Comparison of ENCODE assay signal across 8 mouse cellular contexts in the genomic region with DNA sequence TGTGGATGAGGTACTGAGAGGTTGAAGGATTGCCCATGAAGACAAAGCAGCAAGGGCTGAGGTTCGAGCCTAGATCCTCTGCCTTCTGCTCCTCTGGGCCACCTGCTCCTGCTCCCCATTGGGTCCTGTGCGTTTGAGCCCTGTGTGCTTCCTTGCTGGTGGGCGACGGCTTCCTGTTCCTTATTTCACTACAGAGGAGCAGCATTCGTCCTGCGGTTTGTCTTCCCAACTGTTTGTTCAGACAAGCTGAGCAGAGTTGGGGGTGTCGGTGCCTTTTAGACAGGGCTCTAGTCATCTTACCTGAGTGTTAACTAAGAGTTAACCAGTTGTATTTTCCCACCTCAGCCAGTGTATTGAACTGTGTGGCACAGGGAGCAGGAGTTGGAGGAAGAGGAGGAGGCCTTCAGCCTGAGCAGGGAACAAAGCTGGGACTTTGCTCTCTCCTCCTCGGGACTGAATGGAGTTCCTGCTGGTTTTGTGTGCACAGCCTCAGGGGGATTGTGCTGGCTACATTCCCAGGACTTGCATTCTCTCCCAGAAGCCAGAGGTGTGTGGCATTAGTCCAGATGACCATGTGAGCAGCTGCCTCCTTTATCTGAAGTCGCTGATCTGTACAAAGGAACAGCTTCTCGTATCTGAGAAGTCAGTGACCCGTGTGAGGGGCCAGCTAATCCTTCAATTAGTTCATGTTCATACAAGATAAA.
A peak's percentile ranks its signal among the peaks of the same experiment; 100 is the strongest.
DNase-seq lines count a peak whose midpoint lies in the region; ATAC-seq lines count a peak whose summit lies in the region.

No protein-coding gene starts in this region.

- peaks cover 26% of the 10 kb centered on the region for H3K4me1 ChIP-seq in heart, embryonic 11.5 days (ENCODE audit: control insufficient read depth, insufficient read depth, low read length)

- DNase-seq in embryo, embryonic 10 days (ENCODE audit: low spot score) = peak; percentile 60
- no peak for DNase-seq in embryo, embryonic 11 days
- DNase-seq in kidney, adult 9 months = peak; percentile 84
- DNase-seq in thymus, postnatal 4 days = peak; percentile 49
- DNase-seq in left cerebral cortex, postnatal 14 days (ENCODE audit: low spot score in 2 of 2) = no peak

- H3K9me3 ChIP-seq in heart, embryonic 11.5 days (replicated peaks; ENCODE audit: control insufficient read depth, low read length) = no peaks in the 10 kb centered on the region

- H3K27me3 ChIP-seq in heart, embryonic 11.5 days (ENCODE audit: control insufficient read depth, insufficient read depth, low read length) = no peaks in the 10 kb centered on the region

- 44% methylated on average over 11 of the region's 11 CpGs for WGBS in heart, embryonic 11.5 days (ENCODE audit: insufficient replicate concordance)

- no peak overlapping the region for H3K4me2 ChIP-seq in heart, embryonic 11.5 days

- no peak overlapping the region for H3K9ac ChIP-seq in heart, embryonic 11.5 days (ENCODE audit: low read depth, low read length)

- intact Hi-C loops in left cerebral cortex, postnatal 14 days (cut with DNase I) = no loop called here

- ATAC-seq in erythroblast, adult 5-6 weeks (replicated peaks; ENCODE audit: low FRiP score, poor library complexity, severe bottlenecking) = peak; percentile 58
- ATAC-seq in heart, embryonic 11.5 days (replicated peaks; ENCODE audit: insufficient number of reproducible peaks, low FRiP score, low TSS enrichment) = peak; percentile 55; the same call in 1 of the 2 replicates
- peak; percentile 81 for ATAC-seq in megakaryocyte progenitor cell, adult 5-6 weeks (replicated peaks; ENCODE audit: poor library complexity)

- H3K27ac ChIP-seq in heart, embryonic 11.5 days (ENCODE audit: low read depth, low read length) = no peak overlapping the region; the same call in 1 of the 2 replicates

- no peaks in the 10 kb centered on the region for H3K36me3 ChIP-seq in heart, embryonic 11.5 days (ENCODE audit: control insufficient read depth, insufficient read depth, low read length)

- no peak overlapping the region for H3K4me3 ChIP-seq in heart, embryonic 11.5 days (ENCODE audit: low read depth, low read length)

Comparison
In these comparisons a context has a peak if more than half of its experiments do, and no peak if none do; other contexts are left out.
1. DNase-seq: peak in embryo, embryonic 10 days (single experiment), kidney, adult 9 months (single experiment) and thymus, postnatal 4 days (single experiment); none in embryo, embryonic 11 days (single experiment) and left cerebral cortex, postnatal 14 days (0 of 2).
2. Peak in every context shown above with its lines, with median percentiles within 50 percentile points of each other: ATAC-seq.